In the genomic region with DNA sequence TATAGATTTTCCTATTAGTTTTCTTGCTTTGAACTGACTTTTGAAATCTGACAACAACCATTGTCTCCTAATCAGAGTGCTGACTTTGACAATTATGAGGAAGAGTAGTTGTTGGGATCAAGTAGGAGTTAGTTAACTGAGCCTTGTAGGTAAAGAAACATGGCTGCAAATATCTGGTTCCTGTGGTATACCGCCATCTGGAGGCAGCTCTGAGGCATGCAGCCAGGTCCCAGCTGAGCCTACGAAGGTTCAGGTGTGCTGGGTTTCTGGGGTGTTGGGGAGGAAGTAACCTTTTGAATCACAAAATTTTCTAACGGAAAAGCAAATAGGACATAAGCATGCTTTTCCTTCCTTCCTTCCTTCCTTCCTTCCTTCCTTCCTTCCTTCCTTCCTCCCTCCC, we compare ENCODE assay signal across 14 mouse cellular contexts.
DNase-seq lines count a peak whose midpoint lies in the region; ATAC-seq and TF ChIP-seq lines count a peak whose summit lies in the region.
"Had no signal": no experiment of that assay in that cellular context is flagged by ENCODE, and none has a peak within 500 bp of the region (broad histone marks: within the 10 kb centered on the region; RNA-seq: fewer than 3 reads in every experiment).

No protein-coding gene starts in this region.

- TF ChIP-seq RAD21 in MEL (IDR thresholded peaks at IDR 0.05; ENCODE audit: low read depth, low read length): peak; percentile 2

- H3K9me3 ChIP-seq in midbrain, postnatal 0 days (ENCODE audit: low read length): no peaks in the 10 kb centered on the region
- no peaks in the 10 kb centered on the region for H3K9me3 ChIP-seq in midbrain, embryonic 13.5 days
- H3K9me3 ChIP-seq in MEL (replicated peaks; ENCODE audit: insufficient read depth, low read length): no peaks in the 10 kb centered on the region
- H3K9me3 ChIP-seq: embryonic facial prominence, embryonic 15.5 days; forebrain, embryonic 13.5 days; heart, embryonic 13.5 days; hindbrain, embryonic 12.5 days; limb, embryonic 15.5 days had no signal

- H3K36me3 ChIP-seq in midbrain, postnatal 0 days (ENCODE audit: insufficient read depth, low read length): no peaks in the 10 kb centered on the region
- no peaks in the 10 kb centered on the region for H3K36me3 ChIP-seq in midbrain, embryonic 13.5 days
- H3K36me3 ChIP-seq in MEL (ENCODE audit: control insufficient read depth in 1 of 2, insufficient read depth in 2 of 2, low read length in 2 of 2): no peaks in the 10 kb centered on the region
- H3K36me3 ChIP-seq: embryonic facial prominence, embryonic 15.5 days; heart, embryonic 13.5 days; hindbrain, embryonic 12.5 days; limb, embryonic 15.5 days had no signal

- TF ChIP-seq POLR2A in MEL (IDR thresholded peaks at IDR 0.05; ENCODE audit: control insufficient read depth in 1 of 2, insufficient read depth in 1 of 2, low read depth in 1 of 2, low read length in 2 of 2, poor library complexity in 1 of 2): no peak

- 60% methylated on average over 3 of the region's 3 CpGs for WGBS in midbrain, postnatal 0 days
- WGBS in midbrain, embryonic 13.5 days: 68% methylated on average over 3 of the region's 3 CpGs

- TF ChIP-seq CTCF in midbrain, postnatal 0 days (IDR thresholded peaks at IDR 0.05): peak; percentile 19; the same call in 1 of the 2 replicates
- TF ChIP-seq CTCF in MEL (IDR thresholded peaks at IDR 0.05 in 2 of 3, conservative IDR thresholded peaks at IDR 0.05 in 1 of 3; ENCODE audit: control insufficient read depth in 1 of 3, insufficient read depth in 1 of 3, low read depth in 2 of 3, low read length in 3 of 3, poor library complexity in 1 of 3, severe bottlenecking in 1 of 3): peak; percentile 33 to 60 (median 45)

- H3K27ac ChIP-seq in midbrain, postnatal 0 days (ENCODE audit: low read depth, low read length): no peak overlapping the region
- H3K27ac ChIP-seq in midbrain, embryonic 13.5 days: no peak overlapping the region
- no peak overlapping the region for H3K27ac ChIP-seq in MEL (ENCODE audit: control insufficient read depth, low read depth, low read length)
- H3K27ac ChIP-seq: embryonic facial prominence, embryonic 15.5 days; forebrain, embryonic 13.5 days; heart, embryonic 13.5 days; hindbrain, embryonic 12.5 days; limb, embryonic 15.5 days had no signal

- H3K4me3 ChIP-seq in midbrain, postnatal 0 days (ENCODE audit: low read depth, low read length): no peak overlapping the region
- no peak overlapping the region for H3K4me3 ChIP-seq in midbrain, embryonic 13.5 days (replicated peaks)
- no peak overlapping the region for H3K4me3 ChIP-seq in MEL (ENCODE audit: control insufficient read depth in 1 of 2, insufficient read depth in 1 of 2, low read depth in 2 of 2, low read length in 2 of 2)
- H3K4me3 ChIP-seq: embryonic facial prominence, embryonic 15.5 days; forebrain, embryonic 13.5 days; heart, embryonic 13.5 days; hindbrain, embryonic 12.5 days; limb, embryonic 15.5 days had no signal

- DNase-seq in kidney, adult 9 months: peak; percentile 16
- DNase-seq in kidney, postnatal 14 days: no peak
- DNase-seq in midbrain, postnatal 0 days (ENCODE audit: low spot score): no peak
- peak; percentile 10 for DNase-seq in MEL (ENCODE audit: low read depth, low spot score)
- no peak for DNase-seq in adrenal gland, postnatal 4 days (ENCODE audit: low spot score in 2 of 2)
- DNase-seq: gastrocnemius, postnatal 10 days; thymus, postnatal 25 days had no signal

- H3K4me1 ChIP-seq in midbrain, postnatal 0 days (ENCODE audit: insufficient read depth, low read length): no peaks in the 10 kb centered on the region
- H3K4me1 ChIP-seq in midbrain, embryonic 13.5 days (replicated peaks): peaks cover 11% of the 10 kb centered on the region
- no peaks in the 10 kb centered on the region for H3K4me1 ChIP-seq in MEL (ENCODE audit: control insufficient read depth in 1 of 2, insufficient read depth in 2 of 2, low read length in 2 of 2)

- H3K9ac ChIP-seq in midbrain, postnatal 0 days (replicated peaks; ENCODE audit: low read length, poor library complexity, severe bottlenecking): no peak overlapping the region
- no peak overlapping the region for H3K9ac ChIP-seq in midbrain, embryonic 13.5 days (replicated peaks)
- no peak overlapping the region for H3K9ac ChIP-seq in MEL (ENCODE audit: control insufficient read depth, low read depth, low read length, poor library complexity, severe bottlenecking)
- H3K9ac ChIP-seq: embryonic facial prominence, embryonic 15.5 days; forebrain, embryonic 13.5 days; heart, embryonic 13.5 days; hindbrain, embryonic 12.5 days; limb, embryonic 15.5 days had no signal

- no peaks in the 10 kb centered on the region for H3K79me2 ChIP-seq in MEL (ENCODE audit: control insufficient read depth, insufficient read depth, low read length, poor library complexity)

- H3K4me2 ChIP-seq in midbrain, postnatal 0 days (ENCODE audit: low read depth, low read length, poor library complexity, severe bottlenecking): no peak overlapping the region
- H3K4me2 ChIP-seq in midbrain, embryonic 13.5 days (replicated peaks): no peak overlapping the region
- H3K4me2 ChIP-seq: embryonic facial prominence, embryonic 15.5 days; forebrain, embryonic 13.5 days; heart, embryonic 13.5 days; hindbrain, embryonic 12.5 days; limb, embryonic 15.5 days had no signal

- no peaks in the 10 kb centered on the region for H3K27me3 ChIP-seq in midbrain, postnatal 0 days (ENCODE audit: insufficient read depth, low read length)
- no peaks in the 10 kb centered on the region for H3K27me3 ChIP-seq in midbrain, embryonic 13.5 days
- no peaks in the 10 kb centered on the region for H3K27me3 ChIP-seq in MEL (ENCODE audit: control insufficient read depth in 1 of 2, insufficient read depth in 2 of 2, low read length in 2 of 2)
- H3K27me3 ChIP-seq: embryonic facial prominence, embryonic 15.5 days; forebrain, embryonic 13.5 days; heart, embryonic 13.5 days; hindbrain, embryonic 12.5 days; limb, embryonic 15.5 days had no signal

- ATAC-seq in midbrain, postnatal 0 days (ENCODE audit: low FRiP score): no peak
- no peak for ATAC-seq in midbrain, embryonic 13.5 days
- ATAC-seq in megakaryocyte progenitor cell, adult 5-6 weeks (replicated peaks; ENCODE audit: poor library complexity): no peak
- ATAC-seq: forebrain, embryonic 13.5 days had no signal

- no peak for TF ChIP-seq EP300 in MEL (IDR thresholded peaks at IDR 0.05; ENCODE audit: low read depth in 1 of 2, low read length in 2 of 2)

TF ChIP-seq in MEL, 35 proteins besides CTCF, POLR2A, EP300 and RAD21:
- TF ChIP-seq TAL1 (IDR thresholded peaks at IDR 0.05; ENCODE audit: low read length) (no peak), USF2 (IDR thresholded peaks at IDR 0.05; ENCODE audit: borderline replicate concordance in 1 of 2, insufficient read depth in 1 of 2, low read depth in 1 of 2, low read length in 2 of 2) (no peak), SMC3 (IDR thresholded peaks at IDR 0.05; ENCODE audit: low read depth, low read length) (peak; percentile 24; the same call in 1 of the 2 replicates), JUND (IDR thresholded peaks at IDR 0.05; ENCODE audit: low read depth, low read length) (no peak)

Comparison
In these comparisons a context has a peak if more than half of its experiments do, and no peak if none do; other contexts are left out.
1. DNase-seq: peak in kidney, adult 9 months (single experiment) and MEL (single experiment); none in kidney, postnatal 14 days (single experiment), midbrain, postnatal 0 days (single experiment) and adrenal gland, postnatal 4 days (0 of 2).